Mouse (Mus musculus): ENCODE measurements around the gene Rhobtb1.

Rhobtb1 gene

GRCm38 (mm10) chr10:69278764-69279606 is 127.8 kb downstream of the Rhobtb1 start:
- no peak for DNase-seq

- DNase-seq: no peak
Observed at GRCm38 (mm10) chr10:69279607-69279978, 128.4 kb downstream of the Rhobtb1 start.

GRCm38 (mm10) chr10:69286939-69287338 is 135.7 kb downstream of the Rhobtb1 start:
- no peak for DNase-seq

GRCm38 (mm10) chr10:69288086-69288485 is 136.9 kb downstream of the Rhobtb1 start:
- no peak for DNase-seq

- no peak for DNase-seq
Observed at GRCm38 (mm10) chr10:69288720-69289119, 137.5 kb downstream of the Rhobtb1 start.

GRCm38 (mm10) chr10:69290736-69291135 is 139.5 kb downstream of the Rhobtb1 start:
- DNase-seq: no peak

GRCm38 (mm10) chr10:69295919-69296318 is 144.7 kb downstream of the Rhobtb1 start:
- no peak for DNase-seq

- DNase-seq: no peak
Observed at GRCm38 (mm10) chr10:69299985-69300384, 148.8 kb downstream of the Rhobtb1 start.

- DNase-seq: no peak
Observed at GRCm38 (mm10) chr10:69302667-69303066, 151.4 kb downstream of the Rhobtb1 start.

GRCm38 (mm10) chr10:69304819-69305218 is 153.6 kb downstream of the Rhobtb1 start:
- no peak for DNase-seq

- no peak for DNase-seq
Observed at GRCm38 (mm10) chr10:69305600-69305999, 154.4 kb downstream of the Rhobtb1 start.

- DNase-seq: peak; percentile 24
Observed at GRCm38 (mm10) chr10:69306205-69306604, 155.0 kb downstream of the Rhobtb1 start.

GRCm38 (mm10) chr10:69307067-69307466 is 155.8 kb downstream of the Rhobtb1 start:
- peak; percentile 27 for DNase-seq

GRCm38 (mm10) chr10:69309109-69309508 is 157.9 kb downstream of the Rhobtb1 start:
- DNase-seq: no peak

GRCm38 (mm10) chr10:69311867-69312266 is 160.6 kb downstream of the Rhobtb1 start:
- DNase-seq: no peak

- no peak for DNase-seq
Observed at GRCm38 (mm10) chr10:69313944-69314343, 162.7 kb downstream of the Rhobtb1 start.

GRCm38 (mm10) chr10:69318514-69318913 is 167.3 kb downstream of the Rhobtb1 start:
- no peak for DNase-seq

GRCm38 (mm10) chr10:69320667-69321518 is 169.7 kb downstream of the Rhobtb1 start:
- peak; percentile 71 for DNase-seq

GRCm38 (mm10) chr10:69321519-69322035 is 170.3 kb downstream of the Rhobtb1 start:
- DNase-seq: no peak

- no peak for DNase-seq
Observed at GRCm38 (mm10) chr10:69323986-69324385, 172.8 kb downstream of the Rhobtb1 start.

- DNase-seq: no peak
Observed at GRCm38 (mm10) chr10:69324816-69325215, 173.6 kb downstream of the Rhobtb1 start.

GRCm38 (mm10) chr10:69326433-69326832 is 175.2 kb downstream of the Rhobtb1 start:
- DNase-seq: no peak

- DNase-seq: no peak
Observed at GRCm38 (mm10) chr10:69327362-69327761, 176.1 kb downstream of the Rhobtb1 start.
